Mouse (Mus musculus) olfactory bulb, adult 2 months (tissue): Measurements from ENCODE around the gene Fam193b.
A peak's percentile ranks its signal among the peaks of the same experiment; 100 is the strongest.

Source experiments
- CTCF ChIP-seq: fragments of 200-500 bp; IDR thresholded peaks from 2 replicates; pipeline ENCODE4 v1.5.1; 2012; ENCODE audit warnings: low read depth, mild to moderate bottlenecking, low read length, moderate library complexity; ENCODE audit not compliant: insufficient read depth
- POLR2A ChIP-seq: fragments of 200-500 bp; IDR thresholded peaks from 2 replicates; pipeline ENCODE4 v1.6.1; 2012; ENCODE audit warnings: mild to moderate bottlenecking, low read depth, low read length, moderate library complexity; ENCODE audit not compliant: insufficient read depth

- peak; percentile 81 for TF ChIP-seq CTCF
- peak; percentile 42; the same call in 1 of the 2 replicates for TF ChIP-seq POLR2A
These were observed 34.4 kb downstream of the Fam193b start, which contains the start of gene Ddx41 for GRCm38 (mm10) chr13:55536194-55537175.
